Mouse (Mus musculus) MEL (cell line): ENCODE data around the gene Rtp4. TPM values are rescaled to one million over a fixed set of nuclear protein-coding genes. Genes with fewer than 3 reads are reported as not detected.

ENCODE experiments used
- DNase-seq: peaks from one replicate; pipeline ENCODE4 v3.0.0; 2011; ENCODE audit warnings: low read depth, low spot score
- H3K27ac ChIP-seq: 2 replicates; pipeline ENCODE4 v1.5.1; 2012; ENCODE audit warnings: low read depth, mild to moderate bottlenecking, control low read depth, low read length, moderate library complexity; ENCODE audit not compliant: control insufficient read depth
- H3K27me3 ChIP-seq, 2 experiments: fragments of 150-350 bp in 1 of 2; sonication (generic) in 1 of 2; 2 replicates each; pipeline ENCODE4 v1.6.1; 2012; ENCODE audit warnings: low read length in 2 of 2, mild to moderate bottlenecking in 2 of 2, improper control_type of control experiment in 1 of 2, moderate library complexity in 1 of 2; ENCODE audit not compliant: insufficient read depth in 2 of 2, control insufficient read depth in 1 of 2
- H3K36me3 ChIP-seq, 2 experiments: 2 replicates each; pipeline ENCODE4 v1.6.1; 2012 to 2014; ENCODE audit warnings: low read length in 2 of 2, improper control_type of control experiment in 1 of 2, inconsistent platforms in 1 of 2, mild to moderate bottlenecking in 1 of 2; ENCODE audit not compliant: insufficient read depth in 2 of 2, control insufficient read depth in 1 of 2
- H3K4me1 ChIP-seq, 2 experiments: fragments of 150-350 bp in 1 of 2; sonication (generic) in 1 of 2; 2 replicates each; pipeline ENCODE4 v1.6.1; 2012; ENCODE audit warnings: low read length in 2 of 2, improper control_type of control experiment in 1 of 2, mild to moderate bottlenecking in 1 of 2; ENCODE audit not compliant: insufficient read depth in 2 of 2, control insufficient read depth in 1 of 2
- H3K4me3 ChIP-seq, 2 experiments: fragments of 150-350 bp in 1 of 2; sonication (generic) in 1 of 2; 2 replicates each; pipeline ENCODE4 v1.5.1; 2012; ENCODE audit warnings: low read depth in 2 of 2, low read length in 2 of 2, mild to moderate bottlenecking in 2 of 2, moderate library complexity in 2 of 2, control low read depth in 1 of 2, improper control_type of control experiment in 1 of 2; ENCODE audit not compliant: control insufficient read depth in 1 of 2, insufficient read depth in 1 of 2
- H3K79me2 ChIP-seq: 2 replicates; pipeline ENCODE4 v1.6.1; 2012; ENCODE audit warnings: mild to moderate bottlenecking, low read length, moderate library complexity; ENCODE audit not compliant: control insufficient read depth, poor library complexity, insufficient read depth
- H3K9ac ChIP-seq: 2 replicates; pipeline ENCODE4 v1.6.1; 2012; ENCODE audit warnings: low read depth, mild to moderate bottlenecking, control low read depth, low read length, moderate library complexity; ENCODE audit not compliant: control insufficient read depth, poor library complexity, severe bottlenecking
- H3K9me3 ChIP-seq: fragments of 150-350 bp; sonication (generic); replicated peaks from 2 replicates; pipeline ENCODE4 v1.6.1; 2012; ENCODE audit warnings: mild to moderate bottlenecking, low read length, improper control_type of control experiment, moderate library complexity; ENCODE audit not compliant: insufficient read depth
- BHLHE40 ChIP-seq: IDR thresholded peaks from 2 replicates; pipeline ENCODE4 v1.6.1; 2012; ENCODE audit warnings: low read depth, mild to moderate bottlenecking, inconsistent platforms, low read length, improper control_type of control experiment, borderline replicate concordance
- CHD2 ChIP-seq: IDR thresholded peaks from 2 replicates; pipeline ENCODE4 v1.6.1; 2011; ENCODE audit warnings: low read length, improper control_type of control experiment
- CTCF ChIP-seq, 3 experiments: IDR thresholded peaks in 2 of 3; conservative IDR thresholded peaks in 1 of 3; 2 replicates each; pipeline ENCODE4 v1.5.1; 2011 to 2012; ENCODE audit warnings: low read length in 3 of 3, low read depth in 2 of 3, mild to moderate bottlenecking in 2 of 3, improper control_type of control experiment in 1 of 3, inconsistent platforms in 1 of 3, mixed read lengths in 1 of 3, moderate library complexity in 1 of 3; ENCODE audit not compliant: control insufficient read depth in 1 of 3, insufficient read depth in 1 of 3, poor library complexity in 1 of 3, severe bottlenecking in 1 of 3
- ELF1 ChIP-seq: IDR thresholded peaks from 2 replicates; pipeline ENCODE4 v1.6.1; 2014; ENCODE audit warnings: low read depth, mild to moderate bottlenecking, inconsistent platforms, low read length, improper control_type of control experiment, moderate library complexity
- EP300 ChIP-seq, 2 experiments: IDR thresholded peaks; 2 replicates each; pipeline ENCODE4 v1.6.1; 2011; ENCODE audit warnings: improper control_type of control experiment in 2 of 2, low read length in 2 of 2, low read depth in 1 of 2, mild to moderate bottlenecking in 1 of 2
- ETS1 ChIP-seq: IDR thresholded peaks from 2 replicates; pipeline ENCODE4 v1.6.1; 2012; ENCODE audit warnings: low read depth, mild to moderate bottlenecking, inconsistent platforms, low read length, improper control_type of control experiment, moderate library complexity
- GATA1 ChIP-seq: IDR thresholded peaks from 2 replicates; pipeline ENCODE4 v1.6.1; 2011; ENCODE audit warnings: low read depth, low read length, improper control_type of control experiment
- HCFC1 ChIP-seq: IDR thresholded peaks from 2 replicates; pipeline ENCODE4 v1.6.1; 2012; ENCODE audit warnings: low read depth, mild to moderate bottlenecking, inconsistent platforms, low read length, improper control_type of control experiment, moderate library complexity
- KAT2A ChIP-seq: conservative IDR thresholded peaks from 2 replicates; pipeline ENCODE4 v1.6.1; 2012; ENCODE audit warnings: low read depth, low read length, improper control_type of control experiment, inconsistent platforms
- MAX ChIP-seq: IDR thresholded peaks from 2 replicates; pipeline ENCODE4 v1.6.1; 2011; ENCODE audit warnings: low read length, improper control_type of control experiment
- MAZ ChIP-seq: IDR thresholded peaks from 2 replicates; pipeline ENCODE4 v1.6.1; 2012; ENCODE audit warnings: low read depth, mild to moderate bottlenecking, inconsistent platforms, low read length, improper control_type of control experiment
- MXI1 ChIP-seq: IDR thresholded peaks from 2 replicates; pipeline ENCODE4 v1.6.1; 2011; ENCODE audit warnings: mild to moderate bottlenecking, low read depth, low read length, improper control_type of control experiment
- NELFE ChIP-seq: IDR thresholded peaks from 2 replicates; pipeline ENCODE4 v1.6.1; 2011; ENCODE audit warnings: low read depth, low read length, improper control_type of control experiment
- NRF1 ChIP-seq: IDR thresholded peaks from 2 replicates; pipeline ENCODE4 v1.6.1; 2014; ENCODE audit warnings: low read depth, mild to moderate bottlenecking, inconsistent platforms, low read length, improper control_type of control experiment, moderate library complexity; ENCODE audit not compliant: poor library complexity, insufficient read depth, severe bottlenecking
- RAD21 ChIP-seq: IDR thresholded peaks from 2 replicates; pipeline ENCODE4 v1.6.1; 2011; ENCODE audit warnings: mild to moderate bottlenecking, low read depth, low read length, improper control_type of control experiment
- SIN3A ChIP-seq: IDR thresholded peaks from 2 replicates; pipeline ENCODE4 v1.6.1; 2012; ENCODE audit warnings: low read length, improper control_type of control experiment, inconsistent platforms
- TBP ChIP-seq: IDR thresholded peaks from 2 replicates; pipeline ENCODE4 v1.8.0; 2011; ENCODE audit warnings: low read depth, low read length, improper control_type of control experiment
- USF1 ChIP-seq: IDR thresholded peaks from 2 replicates; pipeline ENCODE4 v1.6.1; 2014; ENCODE audit warnings: low read depth, mild to moderate bottlenecking, inconsistent platforms, low read length, improper control_type of control experiment, moderate library complexity
- polyA plus RNA-seq, 2 experiments: library from polyadenylated mRNA; stranded (reverse) in 1 of 2; unstranded in 1 of 2; fragments of >175 nt in 1 of 2; fragments of >200 nt in 1 of 2; gene quantifications; 2 replicates each; pipeline versions ENCODE4 v1.2.1 to v1.2.4; 2012; ENCODE audit warnings: low replicate concordance in 2 of 2, low read depth in 1 of 2; ENCODE audit not compliant: insufficient read length in 2 of 2, insufficient read depth in 1 of 2, missing spikeins in 1 of 2
- total RNA-seq: library from RNA; depleted of rRNA; stranded (reverse); fragments of 300-350 nt; gene quantifications from 2 replicates; pipeline ENCODE4 v1.2.3, GENCODE M21; 2012

The Rtp4 gene
- total and polyA plus RNA-seq, 3 experiments: not detected

DNA sequence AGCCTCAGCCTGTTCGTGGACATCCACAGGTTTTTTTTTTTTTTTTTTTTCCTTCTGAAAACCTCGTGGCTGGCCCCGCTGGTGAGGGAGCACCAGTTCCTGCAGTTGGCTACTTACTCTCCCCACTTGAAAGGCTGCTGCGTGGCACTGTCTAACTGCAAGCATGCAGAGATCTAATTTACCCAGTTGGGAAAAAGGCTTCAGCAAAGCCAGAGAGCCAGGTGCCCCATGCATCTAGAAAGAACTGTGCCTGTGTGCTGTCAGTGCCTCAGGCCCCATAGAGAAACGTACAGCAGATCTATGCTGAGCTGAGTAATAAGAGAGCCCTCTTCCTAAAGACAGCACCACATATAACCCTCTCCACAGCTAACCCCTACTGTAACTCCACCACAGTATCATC, 1.0 kb downstream of the Rtp4 start (continued):
- TF ChIP-seq NRF1 (no peak), RAD21 (no peak), GATA1 (no peak)

DNA sequence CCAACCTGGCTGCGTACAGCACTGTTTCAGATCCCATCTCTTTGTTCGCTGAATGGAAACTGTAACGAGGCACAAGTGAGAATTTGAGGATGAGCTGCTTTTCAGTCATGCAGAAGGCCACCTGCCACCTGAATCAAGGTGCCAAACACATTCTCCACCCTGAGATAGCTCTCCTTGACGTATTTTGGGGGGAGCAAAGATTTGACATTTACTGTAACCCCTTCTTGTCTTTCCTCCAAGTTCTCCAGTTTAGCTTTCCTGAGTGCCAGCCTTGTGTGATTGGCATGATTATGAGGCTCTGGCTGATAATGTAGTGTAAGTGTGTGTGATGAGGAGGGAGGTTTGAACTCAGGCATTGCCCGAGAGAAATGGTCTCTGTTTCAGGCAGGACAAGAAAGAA, 2.0 kb downstream of the Rtp4 start:
- no peak for TF ChIP-seq MAX
- TF ChIP-seq USF1: no peak
- no peak for TF ChIP-seq BHLHE40
- TF ChIP-seq HCFC1: no peak
- Histone ChIP-seq H3K4me3 (no peak overlapping the region), H3K4me1 (no peaks in the 10 kb centered on the region), H3K27me3 (no peaks in the 10 kb centered on the region; a peak in 1 of 4 replicates), H3K9ac (no peak overlapping the region), H3K79me2 (no peaks in the 10 kb centered on the region), H3K27ac (no peak overlapping the region), H3K36me3 (no peaks in the 10 kb centered on the region), H3K9me3 (no peaks in the 10 kb centered on the region)
- no peak for DNase-seq

DNA sequence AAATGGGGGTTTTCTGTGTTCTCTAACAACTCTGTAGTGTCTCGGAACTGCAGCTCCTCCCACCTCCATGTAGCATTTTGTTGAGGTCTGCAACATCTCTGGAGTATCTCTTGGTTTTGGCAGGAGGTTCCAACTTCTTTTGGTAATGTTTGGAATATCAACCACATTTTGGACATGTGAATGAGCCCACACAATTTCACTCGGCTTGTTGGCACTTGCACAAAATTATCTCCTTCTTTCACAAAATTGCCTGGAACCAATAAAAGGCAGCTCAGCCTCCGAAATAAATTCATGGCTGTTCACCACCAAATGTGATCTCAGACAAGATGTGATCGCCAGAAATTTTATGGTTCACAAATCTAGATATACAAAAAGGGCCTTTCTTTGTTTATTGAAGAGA, 9.1 kb downstream of the Rtp4 start:
- no peaks in the 10 kb centered on the region for H3K36me3 ChIP-seq
- no peak for DNase-seq
- TF ChIP-seq ELF1: no peak
- TF ChIP-seq TBP: no peak
- no peak for TF ChIP-seq KAT2A
- TF ChIP-seq CHD2: no peak
- TF ChIP-seq MAX: no peak
- TF ChIP-seq CTCF (IDR thresholded peaks at IDR 0.05 in 2 of 3, conservative IDR thresholded peaks at IDR 0.05 in 1 of 3; ENCODE audit: control insufficient read depth in 1 of 3, insufficient read depth in 1 of 3, low read depth in 2 of 3, low read length in 3 of 3, poor library complexity in 1 of 3, severe bottlenecking in 1 of 3): no peak
- no peak for TF ChIP-seq NRF1
- TF ChIP-seq ETS1: no peak
- TF ChIP-seq NELFE: no peak
- TF ChIP-seq HCFC1: no peak
- no peak for TF ChIP-seq GATA1
- no peak for TF ChIP-seq SIN3A
- TF ChIP-seq EP300 (IDR thresholded peaks at IDR 0.05; ENCODE audit: low read depth in 1 of 2, low read length in 2 of 2): no peak
- TF ChIP-seq RAD21: no peak
- no peak for TF ChIP-seq BHLHE40
- no peak for TF ChIP-seq MAZ
- no peak for TF ChIP-seq MXI1
- H3K4me3 ChIP-seq: no peak overlapping the region
- no peaks in the 10 kb centered on the region for H3K9me3 ChIP-seq
- H3K9ac ChIP-seq: no peak overlapping the region
- H3K27ac ChIP-seq: no peak overlapping the region
- no peaks in the 10 kb centered on the region for H3K4me1 ChIP-seq
- no peaks in the 10 kb centered on the region for H3K27me3 ChIP-seq
- no peaks in the 10 kb centered on the region for H3K79me2 ChIP-seq
